Mouse (Mus musculus) heart, embryonic 11.5 days (tissue): ENCODE data around the gene Gm10837. TPM values are rescaled to one million over a fixed set of nuclear protein-coding genes. Genes with fewer than 3 reads are reported as not detected.
A peak's percentile ranks its signal among the peaks of the same experiment; 100 is the strongest.
"Not testable (repeated sequence)": the region's sequence is repeated elsewhere in the genome, so short reads cannot be mapped to it uniquely, and the experiment has no call there.

Experiments
- ATAC-seq: fragments of 200-750 bp; cut with Nextera tagmentation; replicated peaks from 2 replicates; pipeline ENCODE4 v1.8.0; 2017; ENCODE audit warnings: moderate library complexity; ENCODE audit not compliant: insufficient number of reproducible peaks, low FRiP score, low TSS enrichment
- H3K27ac ChIP-seq: fragments of 300-500 bp; sonication (generic); 2 replicates; pipeline ENCODE4 v1.5.1; 2014; ENCODE audit warnings: mild to moderate bottlenecking, low read depth, low read length
- H3K27me3 ChIP-seq: fragments of 300-500 bp; sonication (generic); 2 replicates; pipeline ENCODE4 v1.6.1; 2014; ENCODE audit warnings: mild to moderate bottlenecking, low read length, mixed read lengths; ENCODE audit not compliant: control insufficient read depth, insufficient read depth
- H3K36me3 ChIP-seq: fragments of 300-500 bp; sonication (generic); 2 replicates; pipeline ENCODE4 v1.6.1; 2014; ENCODE audit warnings: mild to moderate bottlenecking, low read length, moderate library complexity, mixed read lengths; ENCODE audit not compliant: control insufficient read depth, insufficient read depth
- H3K4me1 ChIP-seq: fragments of 300-500 bp; sonication (generic); 2 replicates; pipeline ENCODE4 v1.6.1; 2014; ENCODE audit warnings: low read length; ENCODE audit not compliant: control insufficient read depth, insufficient read depth
- H3K4me2 ChIP-seq: fragments of 300-500 bp; sonication (generic); 2 replicates; pipeline ENCODE4 v1.6.1; 2014; ENCODE audit warnings: mild to moderate bottlenecking, moderate library complexity
- H3K4me3 ChIP-seq: fragments of 300-500 bp; sonication (generic); 2 replicates; pipeline ENCODE4 v1.5.1; 2014; ENCODE audit warnings: low read depth, low read length
- H3K9ac ChIP-seq: fragments of 300-500 bp; sonication (generic); 2 replicates; pipeline ENCODE4 v1.6.1; 2014; ENCODE audit warnings: mild to moderate bottlenecking, low read depth, low read length, moderate library complexity
- H3K9me3 ChIP-seq: fragments of 300-500 bp; sonication (generic); replicated peaks from 2 replicates; pipeline ENCODE4 v1.6.1; 2016; ENCODE audit warnings: low read length; ENCODE audit not compliant: control insufficient read depth
- WGBS: fragments of 180-500 bp; shearing (Covaris S2); extraction: QIAGEN DNeasy Blood & Tissue Kit; methylation state at CpG from one replicate; pipeline ENCODE4 v1.1.7; 2014; ENCODE audit not compliant: insufficient replicate concordance; 5-methylcytosine and 5-hydroxymethylcytosine counted together
- polyA plus RNA-seq: library from polyadenylated mRNA; unstranded; fragments of >200 nt; fragmentation: Nextera tagmentation; extraction: Ambion mirVana; gene quantifications from 2 replicates; pipeline ENCODE4 v1.2.1, GENCODE M21; 2014

The Gm10837 gene
- polyA plus RNA-seq, 1 experiment from 2014 or later: 0.10 TPM

GRCm38 (mm10) chr14:122462689-122463079 is 27.7 kb upstream of the Gm10837 start:
- Histone ChIP-seq H3K9me3 (no peaks in the 10 kb centered on the region), H3K36me3 (no peaks in the 10 kb centered on the region), H3K27me3 (peaks cover 69% of the 10 kb centered on the region), H3K4me1 (peaks cover 16% of the 10 kb centered on the region; the same call in 1 of the 2 replicates), H3K27ac (no peak overlapping the region), H3K9ac (no peak overlapping the region), H3K4me2 (no peak overlapping the region), H3K4me3 (peak overlapping the region; percentile 57; the same call in 1 of the 2 replicates)
- ATAC-seq: no peak
- WGBS: 11% methylated on average over 17 of the region's 17 CpGs

- ATAC-seq: 0 out of 2 replicates have a peak, but pooled peaks have one; percentile 7
- H3K27me3 ChIP-seq: peaks cover 74% of the 10 kb centered on the region
- H3K9me3 ChIP-seq: no peaks in the 10 kb centered on the region
- H3K4me3 ChIP-seq: peak overlapping the region; percentile 57
- H3K9ac ChIP-seq: 0 out of 2 replicates have a peak overlapping the region, but pooled peaks have one; percentile 22
- no peaks in the 10 kb centered on the region for H3K36me3 ChIP-seq
- no peak overlapping the region for H3K27ac ChIP-seq
- peaks cover 16% of the 10 kb centered on the region; the same call in 1 of the 2 replicates for H3K4me1 ChIP-seq
- under 1% methylated on average over 40 of the region's 40 CpGs for WGBS
- peak overlapping the region; percentile 96 for H3K4me2 ChIP-seq
These were observed 27.2 kb upstream of the Gm10837 start for GRCm38 (mm10) chr14:122463080-122463691.

- not testable (repeated sequence) for ATAC-seq, H3K9ac ChIP-seq, H3K9me3 ChIP-seq, H3K27ac ChIP-seq, H3K36me3 ChIP-seq
- H3K4me1 ChIP-seq: peaks cover 16% of the 10 kb centered on the region; the same call in 1 of the 2 replicates
- H3K4me3 ChIP-seq: peak overlapping the region; percentile 57
- peak overlapping the region; percentile 96 for H3K4me2 ChIP-seq
- H3K27me3 ChIP-seq: peaks cover 80% of the 10 kb centered on the region
- WGBS: under 1% methylated on average over 49 of the region's 58 CpGs
These were observed 26.5 kb upstream of the Gm10837 start for GRCm38 (mm10) chr14:122463734-122464341.

GRCm38 (mm10) chr14:122464351-122464762 is 26.0 kb upstream of the Gm10837 start:
- Histone ChIP-seq H3K4me2 (peak overlapping the region; percentile 96), H3K4me1 (peaks cover 16% of the 10 kb centered on the region; the same call in 1 of the 2 replicates), H3K9ac (no peak overlapping the region), H3K4me3 (peak overlapping the region; percentile 57), H3K9me3 (no peaks in the 10 kb centered on the region), H3K27me3 (peaks cover 85% of the 10 kb centered on the region), H3K27ac (no peak overlapping the region), H3K36me3 (no peaks in the 10 kb centered on the region)
- under 1% methylated on average over 50 of the region's 62 CpGs for WGBS
- ATAC-seq: no peak

- no peak within 1 kb of the TSS for H3K9ac ChIP-seq
- peak within 1 kb of the TSS; percentile 57 for H3K4me3 ChIP-seq
- H3K36me3 ChIP-seq: no peaks in the 10 kb centered on the region
- peaks cover 16% of the 10 kb centered on the region; the same call in 1 of the 2 replicates for H3K4me1 ChIP-seq
- H3K27me3 ChIP-seq: peaks cover 89% of the 10 kb centered on the region
- peak; percentile 56 for ATAC-seq
- WGBS: under 1% methylated on average over 40 of the region's 62 CpGs
- no peak within 1 kb of the TSS for H3K27ac ChIP-seq
- peak within 1 kb of the TSS; percentile 96 for H3K4me2 ChIP-seq
- no peaks in the 10 kb centered on the region for H3K9me3 ChIP-seq
These were observed 25.3 kb upstream of the Gm10837 start, which contains the start of gene Zic5 for GRCm38 (mm10) chr14:122464763-122465741. TSS of gene Zic5 (minus strand) at chr14:122465677.

GRCm38 (mm10) chr14:122465931-122466490 is 24.4 kb upstream of the Gm10837 start:
- 28% methylated on average over 13 of the region's 13 CpGs for WGBS
- H3K4me3 ChIP-seq: peak overlapping the region; percentile 57
- H3K4me2 ChIP-seq: peak overlapping the region; percentile 96; the same call in 1 of the 2 replicates
- no peak for ATAC-seq
- H3K4me1 ChIP-seq: peaks cover 16% of the 10 kb centered on the region; the same call in 1 of the 2 replicates
- H3K36me3 ChIP-seq: no peaks in the 10 kb centered on the region
- H3K9ac ChIP-seq: no peak overlapping the region
- no peaks in the 10 kb centered on the region for H3K9me3 ChIP-seq
- H3K27me3 ChIP-seq: peaks cover 94% of the 10 kb centered on the region
- H3K27ac ChIP-seq: no peak overlapping the region

GRCm38 (mm10) chr14:122466756-122467362 is 23.5 kb upstream of the Gm10837 start:
- Histone ChIP-seq H3K36me3 (no peaks in the 10 kb centered on the region), H3K9ac (no peak overlapping the region), H3K4me2 (no peak overlapping the region), H3K27ac (no peak overlapping the region), H3K27me3 (peaks cover 96% of the 10 kb centered on the region), H3K4me3 (no peak overlapping the region), H3K4me1 (peaks cover 16% of the 10 kb centered on the region; the same call in 1 of the 2 replicates), H3K9me3 (no peaks in the 10 kb centered on the region)
- no peak for ATAC-seq
- WGBS: 64% methylated on average over 7 of the region's 7 CpGs
